Mouse (Mus musculus): ENCODE measurements around the gene 1700034J05Rik. TPM values are rescaled to one million over a fixed set of nuclear protein-coding genes. Genes with fewer than 3 reads are reported as not detected.

Gene 1700034J05Rik
- polyA plus RNA-seq (2015; fragmentation: Illumina TruSeq; extraction: RNeasy Lipid Tissue Mini Kit (QIAGEN cat#74804); ENCODE audit: low read depth, low replicate concordance), result 0.15 TPM

GRCm38 (mm10) chr6:146954258-146954657 lies at the start of gene 1700034J05Rik:
Gene 1700034J05Rik (minus strand): TSS chr6:146954422.

Other genes with a start within 250 kb of the 1700034J05Rik start
- 17.6 TPM for gene Stk38l, start 229.4 kb downstream of the 1700034J05Rik start, polyA plus RNA-seq (2015; fragmentation: Illumina TruSeq; extraction: RNeasy Lipid Tissue Mini Kit (QIAGEN cat#74804); ENCODE audit: low read depth, low replicate concordance)
- gene Arntl2, start 158.4 kb downstream of the 1700034J05Rik start, polyA plus RNA-seq (2015; fragmentation: Illumina TruSeq; extraction: RNeasy Lipid Tissue Mini Kit (QIAGEN cat#74804); ENCODE audit: low read depth, low replicate concordance), result 8.3 TPM
- gene Smco2, start 104.3 kb downstream of the 1700034J05Rik start, polyA plus RNA-seq (2015; fragmentation: Illumina TruSeq; extraction: RNeasy Lipid Tissue Mini Kit (QIAGEN cat#74804); ENCODE audit: low read depth, low replicate concordance), result not detected
- 23.6 TPM for gene Ppfibp1, start 65.9 kb downstream of the 1700034J05Rik start, polyA plus RNA-seq (2015; fragmentation: Illumina TruSeq; extraction: RNeasy Lipid Tissue Mini Kit (QIAGEN cat#74804); ENCODE audit: low read depth, low replicate concordance)
- 1.3 TPM for gene Rep15, start 78.2 kb upstream of the 1700034J05Rik start, polyA plus RNA-seq (2015; fragmentation: Illumina TruSeq; extraction: RNeasy Lipid Tissue Mini Kit (QIAGEN cat#74804); ENCODE audit: low read depth, low replicate concordance)
- gene Mrps35, start 88.3 kb upstream of the 1700034J05Rik start, polyA plus RNA-seq (2015; fragmentation: Illumina TruSeq; extraction: RNeasy Lipid Tissue Mini Kit (QIAGEN cat#74804); ENCODE audit: low read depth, low replicate concordance), result 53.9 TPM
- 0.57 TPM for gene Mansc4, start 132.6 kb upstream of the 1700034J05Rik start, polyA plus RNA-seq (2015; fragmentation: Illumina TruSeq; extraction: RNeasy Lipid Tissue Mini Kit (QIAGEN cat#74804); ENCODE audit: low read depth, low replicate concordance)
- 11.3 TPM for gene Klhl42, start 137.0 kb upstream of the 1700034J05Rik start, polyA plus RNA-seq (2015; fragmentation: Illumina TruSeq; extraction: RNeasy Lipid Tissue Mini Kit (QIAGEN cat#74804); ENCODE audit: low read depth, low replicate concordance)

Data from brain, adult 10 weeks (tissue).